Mouse (Mus musculus) small intestine, adult 2 months (tissue): ENCODE results near the gene Gm10337.

ENCODE experiments used
- CTCF ChIP-seq: fragments of 200-500 bp; IDR thresholded peaks from 2 replicates; pipeline ENCODE4 v1.5.1; 2012; ENCODE audit warnings: low read depth, mild to moderate bottlenecking, control low read depth, inconsistent platforms, low read length, moderate library complexity, mixed read lengths; ENCODE audit not compliant: insufficient replicate concordance, insufficient read length; ENCODE audit errors: extremely low read depth
- POLR2A ChIP-seq: fragments of 200-500 bp; IDR thresholded peaks from 2 replicates; pipeline ENCODE4 v1.6.1; 2012; ENCODE audit warnings: low read depth, mild to moderate bottlenecking, control low read depth, inconsistent platforms, low read length, moderate library complexity

- no peak for TF ChIP-seq CTCF
- no peak for TF ChIP-seq POLR2A
These were observed 18.0 kb downstream of the Gm10337 start for GRCm38 (mm10) chr15:102521480-102521879.
